Mouse (Mus musculus): ENCODE data around the gene Ift20. TPM values are rescaled to one million over a fixed set of nuclear protein-coding genes. Genes with fewer than 3 reads are reported as not detected.
"Not testable (repeated sequence)": the region's sequence is repeated elsewhere in the genome, so short reads cannot be mapped to it uniquely, and the experiment has no call there.

The Ift20 gene
- polyA plus RNA-seq, 1 experiment from 2014 or later = 99.7 TPM

DNA sequence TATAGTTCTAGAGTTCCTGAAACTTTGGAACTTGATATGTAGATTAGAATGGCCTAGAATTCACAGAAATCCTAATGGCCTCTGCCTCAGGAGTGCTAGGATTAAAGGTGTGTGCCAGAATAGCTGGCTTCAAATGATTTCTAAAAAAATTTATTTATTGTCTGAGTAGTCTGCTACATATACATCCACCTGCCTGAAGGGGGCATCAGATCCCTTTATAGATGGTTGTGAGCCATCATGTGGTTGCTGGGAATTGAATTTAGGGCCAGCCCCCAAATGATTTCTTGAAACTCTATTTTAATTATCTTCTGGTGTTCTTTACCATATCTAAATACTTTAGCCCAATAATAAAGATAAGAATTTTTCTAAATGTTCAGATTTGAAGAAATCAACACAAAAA lies 49.9 kb downstream of the Ift20 start:
- ATAC-seq (ENCODE audit: insufficient read depth, low FRiP score, low TSS enrichment) = no peak
- no peaks in the 10 kb centered on the region for H3K4me1 ChIP-seq (ENCODE audit: control insufficient read depth, insufficient read depth, low read length)
- H3K27ac ChIP-seq (ENCODE audit: low read depth, low read length) = no peak overlapping the region
- H3K9ac ChIP-seq (ENCODE audit: low read length) = no peak overlapping the region
- H3K9me3 ChIP-seq (ENCODE audit: control insufficient read depth, low read length) = no peaks in the 10 kb centered on the region
- H3K36me3 ChIP-seq (ENCODE audit: control insufficient read depth, insufficient read depth, low read length) = peaks cover 3% of the 10 kb centered on the region; the same call in 1 of the 2 replicates
- no peak overlapping the region for H3K4me2 ChIP-seq (ENCODE audit: low read depth)
- no peak for DNase-seq (ENCODE audit: low spot score)
- no peak overlapping the region for H3K4me3 ChIP-seq (ENCODE audit: low read depth, low read length)
- H3K27me3 ChIP-seq (ENCODE audit: control insufficient read depth, insufficient read depth, low read length) = no peaks in the 10 kb centered on the region

DNA sequence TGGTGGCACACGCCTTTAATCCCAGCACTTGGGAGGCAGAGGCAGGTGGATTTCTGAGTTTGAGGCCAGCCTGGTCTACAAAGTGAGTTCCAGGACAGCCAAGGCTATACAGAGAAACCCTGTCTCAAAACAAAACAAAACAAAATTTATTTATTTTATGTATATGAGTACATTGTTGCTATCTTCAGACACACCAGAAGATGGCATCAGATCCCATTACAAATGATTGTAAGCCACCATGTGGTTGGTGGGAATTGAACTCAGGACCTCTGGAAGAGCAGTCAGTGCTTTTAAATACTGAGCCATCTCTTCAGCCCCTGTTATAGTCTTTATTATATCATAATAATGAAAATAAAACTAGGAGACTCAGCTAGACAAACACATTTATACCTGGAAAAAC lies 51.5 kb downstream of the Ift20 start:
- not testable (repeated sequence) for H3K4me2 ChIP-seq (ENCODE audit: low read depth); H3K27me3 ChIP-seq (ENCODE audit: control insufficient read depth, insufficient read depth, low read length); H3K27ac ChIP-seq (ENCODE audit: low read depth, low read length); DNase-seq (ENCODE audit: low spot score); H3K36me3 ChIP-seq (ENCODE audit: control insufficient read depth, insufficient read depth, low read length); H3K9ac ChIP-seq (ENCODE audit: low read length); H3K9me3 ChIP-seq (ENCODE audit: control insufficient read depth, low read length); ATAC-seq (ENCODE audit: insufficient read depth, low FRiP score, low TSS enrichment); H3K4me1 ChIP-seq (ENCODE audit: control insufficient read depth, insufficient read depth, low read length); H3K4me3 ChIP-seq (ENCODE audit: low read depth, low read length)
- 100% methylated on average over 1 of the region's 1 CpGs for WGBS

Other genes starting within 250 kb of the Ift20 start
- 0.17 TPM in 1 of 2 replicates, not detected in the other for gene BC030499, start 245.5 kb upstream of the Ift20 start, polyA plus RNA-seq (2014; fragmentation: Nextera tagmentation; extraction: Ambion mirVana)
- 48.0 and 52.7 TPM in 2 replicates for gene Spag5, start 234.8 kb upstream of the Ift20 start, polyA plus RNA-seq (2014; fragmentation: Nextera tagmentation; extraction: Ambion mirVana)
- gene Aldoc, start 213.4 kb upstream of the Ift20 start, polyA plus RNA-seq (2014; fragmentation: Nextera tagmentation; extraction: Ambion mirVana) = 3.0 and 4.0 TPM in 2 replicates
- 65.5 and 72.3 TPM in 2 replicates for gene Pigs, start 207.9 kb upstream of the Ift20 start, polyA plus RNA-seq (2014; fragmentation: Nextera tagmentation; extraction: Ambion mirVana)
- 69.3 and 74.6 TPM in 2 replicates for gene Unc119, start 192.9 kb upstream of the Ift20 start, polyA plus RNA-seq (2014; fragmentation: Nextera tagmentation; extraction: Ambion mirVana)
- gene Foxn1, start 149.8 kb upstream of the Ift20 start, polyA plus RNA-seq (2014; fragmentation: Nextera tagmentation; extraction: Ambion mirVana) = not detected in 2 replicates
- not detected in 2 replicates for gene Slc13a2, start 114.1 kb upstream of the Ift20 start, polyA plus RNA-seq (2014; fragmentation: Nextera tagmentation; extraction: Ambion mirVana)
- gene Slc46a1, start 70.7 kb upstream of the Ift20 start, polyA plus RNA-seq (2014; fragmentation: Nextera tagmentation; extraction: Ambion mirVana) = 17.6 and 19.6 TPM in 2 replicates
- 17.4 and 21.8 TPM in 2 replicates for gene Sarm1, start 38.6 kb upstream of the Ift20 start, polyA plus RNA-seq (2014; fragmentation: Nextera tagmentation; extraction: Ambion mirVana)
- 67.8 and 68.7 TPM in 2 replicates for gene Vtn, start 37.3 kb upstream of the Ift20 start, polyA plus RNA-seq (2014; fragmentation: Nextera tagmentation; extraction: Ambion mirVana)
- gene Sebox, start 32.9 kb upstream of the Ift20 start, polyA plus RNA-seq (2014; fragmentation: Nextera tagmentation; extraction: Ambion mirVana) = not detected in 2 replicates
- gene Tmem199, start 24.2 kb upstream of the Ift20 start, polyA plus RNA-seq (2014; fragmentation: Nextera tagmentation; extraction: Ambion mirVana) = 81.8 and 87.3 TPM in 2 replicates
- gene Poldip2, start 24.2 kb upstream of the Ift20 start, polyA plus RNA-seq (2014; fragmentation: Nextera tagmentation; extraction: Ambion mirVana) = 156 and 158 TPM in 2 replicates
- gene Tnfaip1, start within 50 bp of the Ift20 start, polyA plus RNA-seq (2014; fragmentation: Nextera tagmentation; extraction: Ambion mirVana) = 70.0 and 71.2 TPM in 2 replicates
- gene Tmem97, start 14.4 kb downstream of the Ift20 start, polyA plus RNA-seq (2014; fragmentation: Nextera tagmentation; extraction: Ambion mirVana) = 69.3 and 75.1 TPM in 2 replicates
- gene Nlk, start 161.0 kb downstream of the Ift20 start, polyA plus RNA-seq (2014; fragmentation: Nextera tagmentation; extraction: Ambion mirVana) = 25.3 and 26.9 TPM in 2 replicates
- gene Ccnq, start 215.4 kb downstream of the Ift20 start, polyA plus RNA-seq (2014; fragmentation: Nextera tagmentation; extraction: Ambion mirVana) = 37.5 and 38.9 TPM in 2 replicates